Mouse (Mus musculus) hindbrain, embryonic 14.5 days (tissue): ENCODE results near the gene Mall. TPM values are rescaled to one million over a fixed set of nuclear protein-coding genes. Genes with fewer than 3 reads are reported as not detected.

Experiments
- ATAC-seq: fragments of 200-750 bp; cut with Nextera tagmentation; 2 replicates; pipeline ENCODE4 v1.8.0; 2017; ENCODE audit warnings: moderate number of reproducible peaks, mild to moderate bottlenecking, moderate TSS enrichment, moderate library complexity; ENCODE audit not compliant: low FRiP score
- DNase-seq: peaks from one replicate; pipeline ENCODE4 v3.0.0-alpha.2; 2015; ENCODE audit warnings: low spot score
- H3K27ac ChIP-seq: fragments of 300-500 bp; sonication (generic); 2 replicates; pipeline ENCODE4 v1.5.1; 2014; ENCODE audit warnings: mild to moderate bottlenecking, moderate library complexity
- H3K27me3 ChIP-seq: fragments of 300-500 bp; sonication (generic); 2 replicates; pipeline ENCODE4 v1.6.1; 2014; ENCODE audit warnings: mild to moderate bottlenecking, low read length, mixed read lengths; ENCODE audit not compliant: control insufficient read depth, insufficient read depth
- H3K36me3 ChIP-seq: fragments of 300-500 bp; sonication (generic); replicated peaks from 2 replicates; pipeline ENCODE4 v1.6.1; 2014; ENCODE audit not compliant: control insufficient read depth, insufficient read depth
- H3K4me1 ChIP-seq: fragments of 300-500 bp; sonication (generic); replicated peaks from 2 replicates; pipeline ENCODE4 v1.6.1; 2014; ENCODE audit warnings: antibody characterized with exemption, low read length, mixed read lengths; ENCODE audit not compliant: control insufficient read depth, insufficient read depth
- H3K4me2 ChIP-seq: fragments of 300-500 bp; sonication (generic); replicated peaks from 2 replicates; pipeline ENCODE4 v1.6.1; 2014; ENCODE audit warnings: mild to moderate bottlenecking, moderate library complexity
- H3K4me3 ChIP-seq: fragments of 300-500 bp; sonication (generic); replicated peaks from 2 replicates; pipeline ENCODE4 v1.5.1; 2014; ENCODE audit warnings: mild to moderate bottlenecking, low read length
- H3K9ac ChIP-seq: fragments of 300-500 bp; sonication (generic); 2 replicates; pipeline ENCODE4 v1.6.1; 2014
- H3K9me3 ChIP-seq: fragments of 300-500 bp; sonication (generic); 2 replicates; pipeline ENCODE4 v1.6.1; 2016; ENCODE audit warnings: low read length; ENCODE audit not compliant: control insufficient read depth
- WGBS: fragments of 180-500 bp; shearing (Covaris S2); extraction: QIAGEN DNeasy Blood & Tissue Kit; methylation state at CpG from one replicate; pipeline ENCODE4 v1.1.7; 2014; 5-methylcytosine and 5-hydroxymethylcytosine counted together
- polyA plus RNA-seq: library from polyadenylated mRNA; unstranded; fragments of >200 nt; fragmentation: Nextera tagmentation; extraction: Ambion mirVana; gene quantifications from 2 replicates; pipeline ENCODE4 v1.2.1, GENCODE M21; 2014

The Mall gene
- polyA plus RNA-seq, 1 experiment from 2014 or later: 1.4 TPM

GRCm38 (mm10) chr2:127714726-127715125 lies 15.0 kb downstream of the Mall start:
- 57% methylated on average over 3 of the region's 3 CpGs for WGBS
- no peak overlapping the region for H3K4me3 ChIP-seq
- H3K9me3 ChIP-seq: no peaks in the 10 kb centered on the region
- H3K4me2 ChIP-seq: no peak overlapping the region
- no peak overlapping the region for H3K9ac ChIP-seq
- no peaks in the 10 kb centered on the region for H3K4me1 ChIP-seq
- no peaks in the 10 kb centered on the region for H3K36me3 ChIP-seq
- no peak overlapping the region for H3K27ac ChIP-seq
- H3K27me3 ChIP-seq: no peaks in the 10 kb centered on the region
- DNase-seq: no peak
- ATAC-seq: no peak

GRCm38 (mm10) chr2:127708792-127709191 lies 20.9 kb downstream of the Mall start:
- 64% methylated on average over 3 of the region's 3 CpGs for WGBS

GRCm38 (mm10) chr2:127708060-127708459 lies 21.7 kb downstream of the Mall start:
- no peak overlapping the region for H3K4me3 ChIP-seq
- ATAC-seq (no peak), DNase-seq (no peak)
- H3K9me3 ChIP-seq: no peaks in the 10 kb centered on the region
- no peak overlapping the region for H3K9ac ChIP-seq
- H3K4me1 ChIP-seq: no peaks in the 10 kb centered on the region
- WGBS: 40% methylated on average over 3 of the region's 3 CpGs
- H3K4me2 ChIP-seq: no peak overlapping the region
- no peaks in the 10 kb centered on the region for H3K27me3 ChIP-seq
- H3K27ac ChIP-seq: no peak overlapping the region
- no peaks in the 10 kb centered on the region for H3K36me3 ChIP-seq

More at GRCm38 (mm10) chr2:127708792-127709191, 20.9 kb downstream of the Mall start:
- H3K36me3 ChIP-seq: no peaks in the 10 kb centered on the region
- H3K4me2 ChIP-seq: no peak overlapping the region
- no peak for ATAC-seq
- H3K4me1 ChIP-seq: no peaks in the 10 kb centered on the region
- no peaks in the 10 kb centered on the region for H3K9me3 ChIP-seq
- no peak for DNase-seq
- H3K9ac ChIP-seq: no peak overlapping the region
- no peak overlapping the region for H3K4me3 ChIP-seq
- H3K27ac ChIP-seq: no peak overlapping the region
- no peaks in the 10 kb centered on the region for H3K27me3 ChIP-seq

GRCm38 (mm10) chr2:127705267-127705666 lies 24.5 kb downstream of the Mall start:
- H3K4me1 ChIP-seq: no peaks in the 10 kb centered on the region
- H3K4me3 ChIP-seq: no peak overlapping the region
- H3K9me3 ChIP-seq: no peaks in the 10 kb centered on the region
- no peaks in the 10 kb centered on the region for H3K27me3 ChIP-seq
- no peak overlapping the region for H3K4me2 ChIP-seq
- no peak overlapping the region for H3K27ac ChIP-seq
- ATAC-seq (no peak), DNase-seq (no peak)
- WGBS: 77% methylated on average over 6 of the region's 6 CpGs
- no peaks in the 10 kb centered on the region for H3K36me3 ChIP-seq
- no peak overlapping the region for H3K9ac ChIP-seq

- WGBS: 91% methylated on average over 4 of the region's 4 CpGs
- no peaks in the 10 kb centered on the region for H3K4me1 ChIP-seq
- H3K4me3 ChIP-seq: no peak overlapping the region
- H3K4me2 ChIP-seq: no peak overlapping the region
- no peak for ATAC-seq
- DNase-seq: no peak
- no peak overlapping the region for H3K9ac ChIP-seq
- H3K27ac ChIP-seq: no peak overlapping the region
- no peaks in the 10 kb centered on the region for H3K36me3 ChIP-seq
- H3K9me3 ChIP-seq: no peaks in the 10 kb centered on the region
- no peaks in the 10 kb centered on the region for H3K27me3 ChIP-seq
These were observed 40.5 kb downstream of the Mall start for GRCm38 (mm10) chr2:127689239-127689638.

- ATAC-seq (peak; percentile 86), DNase-seq (peak; percentile 75)
- Histone ChIP-seq H3K9ac (no peak overlapping the region), H3K4me3 (no peak overlapping the region), H3K27me3 (no peaks in the 10 kb centered on the region), H3K4me1 (no peaks in the 10 kb centered on the region), H3K9me3 (no peaks in the 10 kb centered on the region), H3K4me2 (no peak overlapping the region), H3K27ac (no peak overlapping the region), H3K36me3 (no peaks in the 10 kb centered on the region)
- WGBS: 39% methylated on average over 12 of the region's 12 CpGs
These were observed 45.9 kb downstream of the Mall start for GRCm38 (mm10) chr2:127683687-127684331.

- no peaks in the 10 kb centered on the region for H3K36me3 ChIP-seq
- no peak overlapping the region for H3K4me2 ChIP-seq
- WGBS: 27% methylated on average over 2 of the region's 2 CpGs
- no peaks in the 10 kb centered on the region for H3K27me3 ChIP-seq
- H3K4me3 ChIP-seq: no peak overlapping the region
- H3K9me3 ChIP-seq: no peaks in the 10 kb centered on the region
- H3K4me1 ChIP-seq: no peaks in the 10 kb centered on the region
- H3K27ac ChIP-seq: no peak overlapping the region
- DNase-seq (peak; percentile 70), ATAC-seq (no peak)
- H3K9ac ChIP-seq: no peak overlapping the region
These were observed 61.8 kb downstream of the Mall start for GRCm38 (mm10) chr2:127667843-127668506.

- Histone ChIP-seq H3K4me1 (no peaks in the 10 kb centered on the region), H3K27ac (no peak overlapping the region), H3K4me2 (no peak overlapping the region), H3K9ac (no peak overlapping the region), H3K27me3 (no peaks in the 10 kb centered on the region), H3K36me3 (no peaks in the 10 kb centered on the region), H3K9me3 (no peaks in the 10 kb centered on the region), H3K4me3 (no peak overlapping the region)
- ATAC-seq: no peak
- no peak for DNase-seq
These were observed 62.7 kb downstream of the Mall start for GRCm38 (mm10) chr2:127667015-127667414.

GRCm38 (mm10) chr2:127662708-127663107 lies 67.0 kb downstream of the Mall start:
- DNase-seq (no peak), ATAC-seq (no peak)
- Histone ChIP-seq H3K4me2 (no peak overlapping the region), H3K4me3 (no peak overlapping the region), H3K27me3 (peaks cover 3% of the 10 kb centered on the region), H3K36me3 (no peaks in the 10 kb centered on the region), H3K4me1 (no peaks in the 10 kb centered on the region), H3K9me3 (no peaks in the 10 kb centered on the region), H3K27ac (no peak overlapping the region), H3K9ac (no peak overlapping the region)
- 39% methylated on average over 2 of the region's 2 CpGs for WGBS
